ENCODE assay signal across 22 mouse cellular contexts in genomic region chr4:103475596-103475995, GRCm38 (mm10).
DNase-seq lines count a peak whose midpoint lies in the region; ATAC-seq and TF ChIP-seq lines count a peak whose summit lies in the region.
"Had no signal": no experiment of that assay in that cellular context is flagged by ENCODE, and none has a peak within 500 bp of the region (broad histone marks: within the 10 kb centered on the region; RNA-seq: fewer than 3 reads in every experiment).

No protein-coding gene starts in this region.

- H3K9me3 ChIP-seq in intestine, postnatal 0 days (ENCODE audit: control insufficient read depth) = no peaks in the 10 kb centered on the region
- H3K9me3 ChIP-seq: forebrain, embryonic 10.5 days; forebrain, embryonic 13.5 days; hindbrain, embryonic 12.5 days had no signal

- no peaks in the 10 kb centered on the region for H3K4me1 ChIP-seq in intestine, postnatal 0 days (replicated peaks; ENCODE audit: control insufficient read depth, insufficient read depth, low read length)
- H3K4me1 ChIP-seq: forebrain, embryonic 10.5 days; forebrain, embryonic 13.5 days; hindbrain, embryonic 12.5 days had no signal

- no peak overlapping the region for H3K9ac ChIP-seq in intestine, postnatal 0 days (ENCODE audit: low read depth, low read length)
- H3K9ac ChIP-seq: forebrain, embryonic 13.5 days; hindbrain, embryonic 12.5 days had no signal

- H3K36me3 ChIP-seq in intestine, postnatal 0 days (ENCODE audit: control insufficient read depth, insufficient read depth) = no peaks in the 10 kb centered on the region
- H3K36me3 ChIP-seq: forebrain, embryonic 10.5 days; hindbrain, embryonic 12.5 days had no signal

- WGBS in intestine, postnatal 0 days = 74% methylated on average over 1 of the region's 1 CpGs

- ATAC-seq in intestine, postnatal 0 days = no peak
- ATAC-seq: activated CD4-positive, CD25-positive, alpha-beta regulatory T cell, adult 4 months; CD4-positive, CD25-positive, alpha-beta regulatory T cell, adult 4 months; forebrain, embryonic 13.5 days; forebrain, embryonic 16.5 days; hindbrain, embryonic 16.5 days had no signal

- H3K4me3 ChIP-seq in intestine, postnatal 0 days (ENCODE audit: low read depth, low read length) = no peak overlapping the region
- H3K4me3 ChIP-seq: forebrain, embryonic 10.5 days; forebrain, embryonic 13.5 days; gastrocnemius, adult 2 months; hindbrain, embryonic 12.5 days had no signal

- TF ChIP-seq CTCF in intestine, postnatal 0 days (IDR thresholded peaks at IDR 0.05; ENCODE audit: low read depth) = no peak

- no peak overlapping the region for H3K4me2 ChIP-seq in intestine, postnatal 0 days (replicated peaks; ENCODE audit: low read depth)
- H3K4me2 ChIP-seq: forebrain, embryonic 13.5 days; heart, embryonic 11.5 days; hindbrain, embryonic 12.5 days had no signal

- H3K27ac ChIP-seq in intestine, postnatal 0 days (ENCODE audit: low read depth, low read length) = no peak overlapping the region
- H3K27ac ChIP-seq: forebrain, embryonic 10.5 days; forebrain, embryonic 13.5 days; gastrocnemius, adult 2 months; hindbrain, embryonic 12.5 days had no signal

- intact Hi-C loops in left cerebral cortex, postnatal 10 days (cut with DNase I) = no loop called here

- no peaks in the 10 kb centered on the region for H3K27me3 ChIP-seq in intestine, postnatal 0 days (replicated peaks; ENCODE audit: control insufficient read depth, insufficient read depth, low read length)
- H3K27me3 ChIP-seq: forebrain, embryonic 13.5 days; hindbrain, embryonic 12.5 days had no signal

- DNase-seq in left cerebral cortex, adult 11 months (ENCODE audit: low spot score) = peak; percentile 4
- no peak for DNase-seq in left cerebral cortex, postnatal 10 days (ENCODE audit: extremely low spot score in 1 of 2, low spot score in 2 of 2)
- DNase-seq in right cerebral cortex, postnatal 25 days = peak; percentile 9
- no peak for DNase-seq in right cerebral cortex, postnatal 14 days
- peak; percentile 67 for DNase-seq in telencephalon, adult 2 months (ENCODE audit: low read depth, low spot score)
- DNase-seq: adrenal gland, adult 8-10 months; adrenal gland, postnatal 25 days; cerebellum, adult 18-20 months; cerebellum, adult 9-10 months; cerebellum, postnatal 14 days; gastrocnemius, adult 2 months; gastrocnemius, postnatal 14 days; heart, adult 11 months had no signal

Comparison
In these comparisons a context has a peak if more than half of its experiments do, and no peak if none do; other contexts are left out.
1. DNase-seq: peak in left cerebral cortex, adult 11 months (single experiment), right cerebral cortex, postnatal 25 days (single experiment) and telencephalon, adult 2 months (single experiment); none in left cerebral cortex, postnatal 10 days (0 of 2) and right cerebral cortex, postnatal 14 days (single experiment).